Mouse (Mus musculus) brain, embryonic 14.5 days (tissue): ENCODE data around the gene Mdga1.

Experiments
- CTCF ChIP-seq: fragments of 200-500 bp; IDR thresholded peaks from 2 replicates; pipeline ENCODE4 v1.5.1; 2012; ENCODE audit warnings: inconsistent platforms, mild to moderate bottlenecking, moderate library complexity, borderline replicate concordance; ENCODE audit not compliant: insufficient read depth, insufficient read length; ENCODE audit errors: extremely low read depth
- POLR2A ChIP-seq: fragments of 200-500 bp; IDR thresholded peaks from 2 replicates; pipeline ENCODE4 v1.6.1; 2012; ENCODE audit warnings: mild to moderate bottlenecking, inconsistent platforms, borderline replicate concordance; ENCODE audit not compliant: poor library complexity, insufficient read depth, insufficient read length, severe bottlenecking; ENCODE audit errors: extremely low read depth

- TF ChIP-seq CTCF (no peak), POLR2A (no peak)
Observed at GRCm38 (mm10) chr17:29837441-29837840, 132.4 kb downstream of the Mdga1 start.
